ENCODE assay signal across 15 mouse cellular contexts in genomic region chr9:105784026-105784425, GRCm38 (mm10). TPM values are rescaled to one million over a fixed set of nuclear protein-coding genes. Genes with fewer than 3 reads are reported as not detected.
DNase-seq lines count a peak whose midpoint lies in the region.
"Had no signal": no experiment of that assay in that cellular context is flagged by ENCODE, and none has a peak within 500 bp of the region (broad histone marks: within the 10 kb centered on the region; RNA-seq: fewer than 3 reads in every experiment).

No protein-coding gene starts in this region.

- peak; percentile 39 to 66 for DNase-seq in adrenal gland, adult (ENCODE audit: inconsistent age in 2 of 2, low spot score in 1 of 2)
- no peak for DNase-seq in adrenal gland, adult 8-10 months
- DNase-seq in adrenal gland, postnatal 36 days: peak; percentile 28 to 53
- no peak for DNase-seq in adrenal gland, postnatal 4 days (ENCODE audit: low spot score in 2 of 2)
- peak; percentile 17 for DNase-seq in 416B (ENCODE audit: low read depth)
- DNase-seq: adrenal gland, postnatal 25 days; cerebellum, adult 11 months; cerebellum, adult 18-20 months; cerebellum, adult 8-10 months; cerebellum, adult 9-11 months; cerebellum, postnatal 14 days; cerebellum, postnatal 36 days; embryo, embryonic 11 days had no signal

RNA-seq across cellular contexts. Expression of gene Col6a6, which starts 43.9 kb away (rescaled TPM):
- total RNA-seq in adrenal gland, adult 8-10 months (2022): 1 to 10 TPM in 3 of 4 experiments, under 1 TPM in 1; 0.80 to 2.6 (median 1.6) TPM
- total RNA-seq in adrenal gland, postnatal 36 days (2021): 1 to 10 TPM; 1.6 to 3.3 TPM
- 10 to 100 TPM; 14.2 to 15.5 TPM for total RNA-seq in adrenal gland, postnatal 4 days (2021)
- total RNA-seq: common myeloid progenitor, adult 5-6 weeks; MEL had no signal

Comparison
In these comparisons a context has a peak if more than half of its experiments do, and no peak if none do; other contexts are left out.
1. DNase-seq: peak in adrenal gland, adult (2 of 2), adrenal gland, postnatal 36 days (2 of 2) and 416B (single experiment); none in adrenal gland, adult 8-10 months (single experiment) and adrenal gland, postnatal 4 days (0 of 2).